Mouse (Mus musculus) stomach, postnatal 0 days (tissue): Measurements from ENCODE around the gene Pxylp1. TPM values are rescaled to one million over a fixed set of nuclear protein-coding genes. Genes with fewer than 3 reads are reported as not detected.

Experiments used
- ATAC-seq: fragments of 200-750 bp; cut with Nextera tagmentation; 2 replicates; pipeline ENCODE4 v1.8.0; 2017; ENCODE audit not compliant: low FRiP score, low TSS enrichment
- DNase-seq: peaks from one replicate; pipeline ENCODE4 v3.0.0-alpha.2; 2016; ENCODE audit warnings: low spot score
- H3K27ac ChIP-seq: fragments of 300-500 bp; sonication (generic); replicated peaks from 2 replicates; pipeline ENCODE4 v1.5.1; 2014; ENCODE audit warnings: mild to moderate bottlenecking, control low read depth
- H3K27me3 ChIP-seq: fragments of 300-500 bp; sonication (generic); 2 replicates; pipeline ENCODE4 v1.6.1; 2014; ENCODE audit warnings: low read length; ENCODE audit not compliant: control insufficient read depth, insufficient read depth
- H3K36me3 ChIP-seq: fragments of 300-500 bp; sonication (generic); 2 replicates; pipeline ENCODE4 v1.6.1; 2014; ENCODE audit warnings: low read length, mixed read lengths; ENCODE audit not compliant: control insufficient read depth, insufficient read depth
- H3K4me1 ChIP-seq: fragments of 300-500 bp; sonication (generic); replicated peaks from 2 replicates; pipeline ENCODE4 v1.6.1; 2014; ENCODE audit warnings: antibody characterized with exemption; ENCODE audit not compliant: control insufficient read depth, insufficient read depth
- H3K4me2 ChIP-seq: fragments of 300-500 bp; sonication (generic); replicated peaks from 2 replicates; pipeline ENCODE4 v1.6.1; 2014; ENCODE audit warnings: low read depth, mild to moderate bottlenecking, control low read depth, moderate library complexity
- H3K4me3 ChIP-seq: fragments of 300-500 bp; sonication (generic); 2 replicates; pipeline ENCODE4 v1.5.1; 2014; ENCODE audit warnings: low read depth, low read length, control low read depth
- H3K9ac ChIP-seq: fragments of 300-500 bp; sonication (generic); 2 replicates; pipeline ENCODE4 v1.6.1; 2014; ENCODE audit warnings: mild to moderate bottlenecking, low read length, control low read depth, mixed read lengths
- H3K9me3 ChIP-seq: fragments of 300-500 bp; sonication (generic); 2 replicates; pipeline ENCODE4 v1.6.1; 2016; ENCODE audit warnings: low read length; ENCODE audit not compliant: control insufficient read depth
- CTCF ChIP-seq: IDR thresholded peaks from 2 replicates; pipeline ENCODE4 v1.5.1; 2016; ENCODE audit warnings: antibody characterized with exemption, low read depth, mild to moderate bottlenecking, moderate library complexity
- EP300 ChIP-seq: optimal IDR thresholded peaks from 2 replicates; pipeline ENCODE3; 2016; ENCODE audit warnings: antibody characterized with exemption
- WGBS: fragments of 180-500 bp; shearing (Covaris S2); extraction: QIAGEN DNeasy Blood & Tissue Kit; methylation state at CpG from one replicate; pipeline ENCODE4 v1.1.7; 2014; 5-methylcytosine and 5-hydroxymethylcytosine counted together
- polyA plus RNA-seq: library from polyadenylated mRNA; unstranded; fragments of >200 nt; fragmentation: Nextera tagmentation; extraction: Ambion mirVana; gene quantifications from 2 replicates; pipeline ENCODE4 v1.2.1, GENCODE M21; 2015

The Pxylp1 gene
- polyA plus RNA-seq, 1 experiment from 2014 or later = 19.1 TPM

- Histone ChIP-seq H3K4me1 (peaks cover 2% of the 10 kb centered on the region; the same call in 1 of the 2 replicates), H3K9ac (no peak overlapping the region), H3K4me3 (no peak overlapping the region), H3K36me3 (no peaks in the 10 kb centered on the region), H3K9me3 (no peaks in the 10 kb centered on the region), H3K27ac (no peak overlapping the region), H3K27me3 (no peaks in the 10 kb centered on the region), H3K4me2 (no peak overlapping the region)
- 0 out of 2 replicates have a peak, but pooled peaks have one; percentile 7 for ATAC-seq
- TF ChIP-seq EP300 = no peak
- TF ChIP-seq CTCF = no peak
- 73% methylated on average over 7 of the region's 7 CpGs for WGBS
- no peak for DNase-seq
Measured at GRCm38 (mm10) chr9:96851036-96851435, 41.4 kb downstream of the Pxylp1 start.

GRCm38 (mm10) chr9:96849012-96849411, 43.5 kb downstream of the Pxylp1 start:
- ATAC-seq (no peak), DNase-seq (no peak)
- 65% methylated on average over 5 of the region's 5 CpGs for WGBS
- H3K4me2 ChIP-seq = no peak overlapping the region
- H3K9ac ChIP-seq = no peak overlapping the region
- H3K27ac ChIP-seq = no peak overlapping the region
- no peak overlapping the region for H3K4me3 ChIP-seq
- peaks cover 2% of the 10 kb centered on the region; the same call in 1 of the 2 replicates for H3K4me1 ChIP-seq
- TF ChIP-seq EP300 (no peak), CTCF (no peak)
- H3K27me3 ChIP-seq = no peaks in the 10 kb centered on the region
- no peaks in the 10 kb centered on the region for H3K36me3 ChIP-seq
- H3K9me3 ChIP-seq = no peaks in the 10 kb centered on the region

GRCm38 (mm10) chr9:96846361-96846760, 46.1 kb downstream of the Pxylp1 start:
- Histone ChIP-seq H3K27ac (no peak overlapping the region), H3K9me3 (no peaks in the 10 kb centered on the region), H3K4me2 (no peak overlapping the region), H3K9ac (no peak overlapping the region), H3K27me3 (no peaks in the 10 kb centered on the region), H3K4me3 (no peak overlapping the region), H3K36me3 (no peaks in the 10 kb centered on the region), H3K4me1 (no peaks in the 10 kb centered on the region; the same call in 1 of the 2 replicates)
- DNase-seq = no peak
- ATAC-seq = no peak
- TF ChIP-seq EP300 = no peak
- TF ChIP-seq CTCF = no peak
- WGBS = 78% methylated on average over 8 of the region's 8 CpGs

DNA sequence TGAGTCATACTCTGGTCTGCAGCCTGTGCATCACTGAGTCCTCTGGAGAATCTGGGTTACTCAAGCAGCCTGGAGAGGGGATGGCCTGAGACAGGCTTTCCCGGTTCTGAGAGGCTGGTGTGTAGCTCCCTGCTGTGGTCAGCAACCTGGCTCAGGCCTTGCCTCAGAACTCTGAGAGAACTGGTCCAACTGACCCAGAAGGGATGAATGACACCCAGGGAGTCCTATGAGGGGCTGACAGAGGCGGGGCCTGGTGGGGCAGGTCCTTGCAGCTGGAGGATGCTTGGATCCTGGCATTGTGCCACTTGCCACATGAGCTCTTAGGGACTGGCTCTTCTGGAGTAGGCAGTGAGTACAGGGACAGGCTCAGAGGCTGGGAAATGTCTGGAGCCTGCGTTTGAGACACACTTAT, 47.7 kb downstream of the Pxylp1 start:
- DNase-seq = peak; percentile 66
- TF ChIP-seq CTCF (no peak), EP300 (no peak)
- H3K4me3 ChIP-seq = no peak overlapping the region
- peak overlapping the region; percentile 35; the same call in 1 of the 2 replicates for H3K27ac ChIP-seq
- 61% methylated on average over 3 of the region's 3 CpGs for WGBS
- H3K9me3 ChIP-seq = no peaks in the 10 kb centered on the region
- ATAC-seq = peak; percentile 66
- no peaks in the 10 kb centered on the region for H3K27me3 ChIP-seq
- H3K4me2 ChIP-seq = no peak overlapping the region
- H3K36me3 ChIP-seq = no peaks in the 10 kb centered on the region
- H3K9ac ChIP-seq = no peak overlapping the region
- no peaks in the 10 kb centered on the region for H3K4me1 ChIP-seq

- WGBS = 87% methylated on average over 5 of the region's 5 CpGs
Measured at GRCm38 (mm10) chr9:96839376-96839775, 53.1 kb downstream of the Pxylp1 start.

GRCm38 (mm10) chr9:96838864-96839263, 53.6 kb downstream of the Pxylp1 start:
- H3K27me3 ChIP-seq = no peaks in the 10 kb centered on the region
- DNase-seq (no peak), ATAC-seq (no peak)
- H3K4me1 ChIP-seq = no peaks in the 10 kb centered on the region
- TF ChIP-seq EP300 (no peak), CTCF (peak; percentile 80)
- no peak overlapping the region for H3K4me3 ChIP-seq
- 0 out of 2 replicates have a peak overlapping the region, but pooled peaks have one; percentile 13 for H3K27ac ChIP-seq
- no peak overlapping the region for H3K4me2 ChIP-seq
- no peak overlapping the region for H3K9ac ChIP-seq
- no peaks in the 10 kb centered on the region for H3K36me3 ChIP-seq
- H3K9me3 ChIP-seq = no peaks in the 10 kb centered on the region
- 35% methylated on average over 10 of the region's 10 CpGs for WGBS

More at GRCm38 (mm10) chr9:96839376-96839775, 53.1 kb downstream of the Pxylp1 start:
- no peaks in the 10 kb centered on the region for H3K36me3 ChIP-seq
- no peaks in the 10 kb centered on the region for H3K4me1 ChIP-seq
- H3K27me3 ChIP-seq = no peaks in the 10 kb centered on the region
- no peak for ATAC-seq
- no peak for TF ChIP-seq CTCF
- no peak for TF ChIP-seq EP300
- DNase-seq = no peak
- no peaks in the 10 kb centered on the region for H3K9me3 ChIP-seq
- no peak overlapping the region for H3K4me3 ChIP-seq
- no peak overlapping the region for H3K27ac ChIP-seq
- H3K9ac ChIP-seq = no peak overlapping the region
- H3K4me2 ChIP-seq = no peak overlapping the region
